Mouse (Mus musculus): ENCODE measurements at regions not wholly inside any gene's neighbourhood (a gene's known extent, or its start where the extent isn't known, plus 50 kb on each side); places are given as distances from the start of the nearest gene placed in this dataset.

GRCm38 (mm10) chr6:148505325-148505724 lies 61.1 kb upstream of the Tmtc1 start:
- TF ChIP-seq CTCF (IDR thresholded peaks at IDR 0.05; ENCODE audit: low read depth) (no peak), EP300 (optimal IDR thresholded peaks at IDR 0.05) (no peak)

Measured in stomach, postnatal 0 days (tissue).